Mouse (Mus musculus) lung, adult 18-20 months (tissue): ENCODE measurements around the gene Nacad.

Experiments used
- DNase-seq, 2 experiments: peaks; one replicate each; pipeline ENCODE4 v3.0.0; 2022; ENCODE audit warnings: mixed read lengths in 2 of 2

Gene Nacad

DNA sequence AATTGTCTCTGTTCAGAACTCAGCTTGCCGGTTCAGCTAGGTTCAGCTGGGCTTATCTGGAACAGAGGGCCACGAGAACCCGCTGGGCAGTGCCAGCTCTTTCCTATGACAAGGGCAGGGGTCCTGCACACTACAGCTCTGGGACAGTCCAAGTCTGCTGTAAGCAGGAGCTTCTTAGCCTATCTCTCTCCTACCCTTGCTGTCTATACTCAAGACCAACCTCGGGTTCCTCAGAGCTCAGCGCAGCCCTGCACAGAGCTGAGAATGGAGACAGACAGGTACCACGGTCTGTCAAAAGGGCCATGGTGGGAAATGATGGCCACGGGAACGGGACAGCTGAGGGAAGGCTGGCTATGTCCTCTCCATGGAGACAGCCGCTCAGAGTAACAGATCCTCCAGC is 2.6 kb downstream of the Nacad start:
- DNase-seq, result no peak

DNA sequence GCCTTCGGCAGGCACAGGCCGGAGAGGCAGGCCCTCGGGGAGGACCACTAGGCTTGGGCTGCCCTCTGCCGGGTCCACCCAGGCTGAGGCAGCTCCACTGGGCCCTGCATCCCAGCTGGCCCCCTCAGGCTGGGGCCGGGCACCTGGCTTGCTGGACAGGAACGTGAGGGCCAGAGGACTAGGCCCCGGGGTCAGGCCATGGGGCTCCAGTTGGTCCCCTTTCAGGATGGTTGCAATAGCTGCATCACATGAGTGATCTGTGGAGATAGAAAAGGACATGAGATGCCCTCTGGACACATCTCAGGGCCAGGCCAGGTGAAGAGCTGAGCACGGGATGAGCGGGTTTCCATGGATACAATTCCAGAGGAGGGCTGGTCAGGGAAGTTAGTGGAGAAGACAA is 3.2 kb downstream of the Nacad start:
- DNase-seq, result no peak

DNA sequence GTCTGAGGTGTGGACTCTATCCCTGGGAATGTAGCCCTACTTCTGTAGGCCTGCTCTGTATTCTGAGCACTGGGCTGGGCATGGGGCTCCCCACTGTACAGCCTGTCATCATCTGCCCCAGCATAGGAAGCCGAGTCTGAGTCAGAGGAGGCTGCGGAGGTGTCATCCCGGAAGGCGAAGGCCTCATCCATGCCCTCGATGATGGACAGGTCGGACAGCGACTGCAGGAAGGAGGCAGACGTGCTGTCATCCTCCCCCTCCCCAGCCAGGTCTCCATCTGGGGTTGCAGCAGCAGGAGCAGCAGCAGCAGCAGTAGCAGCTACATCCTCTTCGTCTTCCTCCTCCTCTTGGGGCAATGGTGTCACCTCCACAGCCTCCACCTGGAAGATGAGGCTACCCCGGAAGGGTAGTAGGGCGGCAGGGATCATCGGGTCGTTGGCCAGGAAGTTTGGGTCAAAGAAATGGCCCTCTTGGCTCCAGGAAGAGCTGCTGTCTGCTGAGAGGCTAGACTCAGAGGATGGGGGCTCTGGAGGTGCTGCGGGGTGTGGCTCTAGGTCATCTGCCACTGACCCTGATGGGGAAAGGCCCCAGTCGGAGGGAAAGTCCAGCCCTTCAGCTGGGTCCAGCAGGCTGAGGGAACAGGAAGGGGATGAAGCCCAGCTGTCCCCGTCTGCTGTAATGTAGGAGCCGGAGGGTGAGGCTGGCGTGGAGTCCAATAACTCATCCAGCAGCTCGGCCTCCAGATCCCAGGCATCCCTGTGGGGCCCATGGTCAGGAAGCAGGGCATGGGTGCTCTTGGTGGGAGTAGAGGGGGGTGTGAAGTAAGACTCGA is 4.0 kb downstream of the Nacad start:
- DNase-seq, result no peak

DNA sequence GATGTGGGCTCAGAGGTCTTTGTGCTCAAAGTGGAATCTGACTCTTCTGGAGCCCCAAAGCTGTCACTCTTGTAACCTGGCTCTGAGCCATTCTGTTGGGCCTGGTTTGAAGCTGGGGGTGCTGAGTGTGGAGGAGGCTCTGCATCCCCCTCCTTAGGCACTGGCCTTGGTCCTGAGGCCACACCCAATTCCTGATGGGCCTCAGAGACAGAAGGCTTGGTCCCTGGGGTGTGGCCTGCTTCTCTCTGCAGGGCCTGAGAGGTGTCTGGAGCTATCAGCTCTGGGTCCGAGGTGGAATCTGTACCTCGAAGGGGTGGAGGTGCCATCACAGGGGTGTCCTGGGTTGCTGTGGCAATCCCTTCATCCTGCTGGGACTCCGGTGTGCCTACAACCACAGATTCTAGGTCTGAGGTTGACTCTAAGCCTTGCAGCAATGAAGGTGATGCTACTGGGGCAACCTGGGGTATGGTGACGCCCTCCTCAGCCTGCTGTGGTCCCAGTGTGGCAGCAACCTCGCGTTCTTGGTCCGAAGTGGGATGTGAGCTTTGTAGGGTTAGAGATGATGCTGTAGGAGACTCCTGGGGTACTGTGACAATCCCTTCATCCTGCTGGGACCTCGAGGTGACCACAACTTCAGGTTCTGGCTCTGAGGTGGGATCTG is 5.4 kb downstream of the Nacad start:
- no peak for DNase-seq

DNA sequence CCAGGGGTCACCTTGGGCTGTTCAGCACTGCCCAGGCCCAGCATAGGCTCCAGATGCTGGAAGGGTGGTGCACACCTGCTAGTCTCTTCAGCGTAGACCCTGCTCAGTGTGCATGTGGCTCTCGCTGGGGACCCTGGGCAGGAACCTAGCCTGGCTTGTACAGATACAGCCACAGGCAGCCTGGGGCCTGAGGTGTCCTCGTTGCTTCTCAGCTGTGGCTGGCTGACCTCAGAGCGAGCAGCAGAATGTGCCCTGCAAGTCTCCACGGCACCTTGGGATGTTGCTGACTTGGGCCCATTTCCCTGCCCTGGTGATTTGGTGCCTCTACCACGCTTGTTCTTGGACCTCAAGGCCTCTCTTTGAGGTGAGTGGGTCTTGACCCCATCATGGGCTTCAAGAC is 6.0 kb downstream of the Nacad start:
- no peak for DNase-seq

DNA sequence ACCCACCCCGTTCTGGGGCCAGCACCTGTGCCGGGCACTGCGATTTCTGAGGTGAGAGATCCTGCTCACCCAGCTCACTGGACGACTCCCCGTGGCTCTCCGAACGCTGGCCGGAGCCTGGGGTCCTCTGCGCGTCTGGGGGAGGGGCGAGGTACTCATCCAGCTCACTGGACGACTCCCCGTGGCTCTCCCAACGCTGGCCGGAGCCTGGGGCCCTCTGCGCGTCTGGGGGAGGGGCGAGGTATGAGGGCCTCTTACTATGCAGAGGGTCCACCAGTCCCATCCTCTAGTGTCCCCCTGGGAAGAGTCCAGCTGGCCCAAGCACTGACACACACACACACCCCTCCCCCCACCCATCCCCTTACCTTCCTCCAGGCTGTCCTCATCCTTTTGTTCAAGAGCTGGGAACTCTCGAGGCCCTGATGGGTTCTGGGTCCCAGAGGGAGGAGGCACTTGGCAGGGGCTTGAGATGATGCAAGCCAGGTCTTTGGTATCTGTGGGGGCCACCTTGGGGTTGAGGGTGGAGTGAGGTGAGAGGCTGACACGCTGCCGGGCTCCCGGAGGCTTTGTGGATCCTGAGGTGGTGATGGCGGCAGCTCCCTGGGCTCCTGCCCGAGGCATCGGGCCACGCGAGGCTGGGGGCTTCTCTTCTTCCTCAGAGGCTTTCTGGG is 6.7 kb downstream of the Nacad start:
- no peak for DNase-seq

DNA sequence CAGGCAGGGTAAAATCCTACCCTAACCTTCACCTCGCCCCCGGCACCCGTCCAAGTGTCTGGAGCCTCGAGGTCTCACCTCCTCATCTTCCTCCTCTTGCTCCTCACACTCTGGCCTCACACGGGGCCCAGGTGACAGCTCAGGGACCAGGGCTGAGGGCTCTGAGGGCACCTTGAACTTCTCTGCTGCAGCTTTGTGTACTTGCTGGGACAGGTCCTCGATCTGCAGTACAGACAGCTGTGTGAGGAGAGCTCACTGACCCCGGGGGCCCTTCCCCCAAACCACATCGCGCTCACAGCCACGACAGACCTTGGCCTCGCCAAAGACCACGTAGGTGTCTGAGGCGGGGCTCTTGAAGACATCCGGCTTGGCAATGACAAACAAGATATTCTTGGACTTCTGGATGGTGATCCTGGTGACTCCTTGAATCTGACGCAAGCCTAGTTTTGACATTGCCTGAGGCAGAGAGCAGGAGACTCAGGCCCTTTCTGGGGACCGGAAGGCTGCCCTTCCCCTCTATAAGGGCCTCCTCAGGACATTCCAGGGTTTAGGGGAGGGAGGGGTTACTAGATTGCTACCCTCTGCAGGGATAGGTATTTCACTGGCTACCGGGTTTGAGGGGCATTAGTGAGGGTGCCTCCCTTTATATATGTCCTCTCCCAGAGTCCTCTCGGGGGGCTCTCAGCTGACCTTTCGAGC is 7.5 kb downstream of the Nacad start:
- DNase-seq, result peak in 1 of 2 experiments; percentile 29

DNA sequence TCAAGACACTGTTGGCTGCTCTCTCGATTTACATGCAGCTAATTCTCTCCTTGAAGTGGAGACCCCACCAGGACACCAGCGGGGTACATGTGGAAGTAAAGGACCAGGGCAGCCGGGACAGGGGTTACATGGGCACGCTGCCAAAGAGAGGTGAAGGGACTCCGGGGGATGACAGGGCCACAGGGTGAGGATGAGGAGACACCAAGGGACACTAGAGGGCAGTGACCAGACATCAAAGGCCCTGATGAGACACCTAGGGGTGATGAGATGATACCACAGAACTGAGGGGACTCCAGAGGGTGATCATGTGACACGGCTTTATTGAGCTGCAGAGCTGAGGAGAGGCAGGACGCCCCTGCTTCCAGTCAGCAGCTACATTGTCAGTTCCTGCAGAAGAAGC is 8.3 kb downstream of the Nacad start:
- no peak for DNase-seq

DNA sequence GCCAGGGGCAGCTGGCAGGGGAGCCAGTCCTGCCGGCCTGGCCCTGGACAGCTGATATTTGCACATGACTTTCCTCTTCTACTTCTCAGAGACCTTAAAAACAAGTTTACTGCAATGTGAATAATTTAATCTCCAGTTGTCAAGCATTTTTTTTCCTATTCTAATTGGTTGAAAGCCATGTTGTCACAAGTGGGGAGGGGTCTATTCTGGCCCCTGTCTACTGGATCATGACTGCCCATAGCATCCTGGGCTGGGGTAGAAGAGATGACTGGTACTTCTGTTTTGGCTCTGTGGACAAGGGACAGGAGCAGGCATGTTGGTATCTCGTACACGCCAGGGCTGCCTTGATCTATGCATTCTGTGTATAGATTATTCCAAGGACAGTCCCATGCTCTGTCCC is 9.2 kb downstream of the Nacad start:
- DNase-seq, result no peak

DNA sequence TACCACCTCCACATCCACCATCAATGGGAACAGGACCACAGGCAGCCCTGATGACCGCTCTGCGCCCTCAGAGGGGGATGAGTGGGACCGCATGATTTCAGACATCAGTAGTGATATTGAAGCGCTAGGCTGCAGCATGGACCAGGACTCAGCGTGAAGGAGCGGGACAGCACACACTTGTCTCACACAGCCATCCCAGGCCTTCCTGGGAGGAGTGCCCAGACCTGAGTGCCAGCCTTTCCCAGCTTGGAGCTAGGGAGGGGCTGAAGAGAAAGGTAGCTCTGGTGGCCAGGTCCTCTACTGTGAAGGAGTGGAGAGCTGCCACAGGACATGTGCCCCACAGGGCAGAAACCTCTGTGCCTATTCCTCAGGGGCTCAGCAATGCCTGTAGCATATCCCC is 9.6 kb downstream of the Nacad start:
- DNase-seq, result no peak

DNA sequence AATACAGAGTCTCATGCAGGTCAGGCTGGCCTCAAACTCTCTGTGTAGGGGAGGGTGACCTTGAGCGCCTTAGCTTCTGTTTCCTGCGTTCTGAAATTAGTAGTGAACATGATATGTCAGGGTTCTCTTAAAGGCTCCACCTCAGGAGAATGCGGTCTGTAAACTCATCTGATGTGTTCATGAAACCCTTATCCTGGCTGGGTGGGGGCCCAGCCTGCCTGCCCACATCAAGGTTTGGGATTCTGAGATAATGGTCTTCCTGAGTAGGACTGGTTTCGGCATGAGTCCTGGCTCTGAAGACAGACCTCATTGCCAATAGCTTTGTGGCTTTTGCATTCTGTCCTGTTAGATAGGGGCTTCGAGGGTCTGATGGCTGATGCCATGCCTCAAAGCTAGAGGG is 10.5 kb downstream of the Nacad start:
- no peak for DNase-seq

DNA sequence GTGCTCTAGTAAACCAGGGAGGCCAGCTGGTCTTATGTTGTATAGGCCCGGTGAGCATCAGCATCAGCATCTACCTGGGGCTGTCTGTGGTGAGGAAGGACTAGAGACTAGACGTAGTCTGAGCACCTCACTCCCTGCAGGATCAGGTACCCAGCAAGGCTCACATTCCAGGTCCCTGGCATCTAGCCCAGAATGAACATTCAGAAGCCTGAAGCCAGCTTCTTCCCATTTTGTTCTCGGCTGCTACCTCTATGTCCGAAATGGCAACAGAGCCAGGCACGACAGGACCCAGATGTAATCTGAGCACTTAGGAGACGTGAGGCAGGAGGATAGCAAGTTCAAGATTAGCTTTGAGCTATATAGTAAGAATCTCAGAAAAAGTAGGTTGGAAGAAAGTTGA is 11.0 kb downstream of the Nacad start:
- DNase-seq, result no peak

DNA sequence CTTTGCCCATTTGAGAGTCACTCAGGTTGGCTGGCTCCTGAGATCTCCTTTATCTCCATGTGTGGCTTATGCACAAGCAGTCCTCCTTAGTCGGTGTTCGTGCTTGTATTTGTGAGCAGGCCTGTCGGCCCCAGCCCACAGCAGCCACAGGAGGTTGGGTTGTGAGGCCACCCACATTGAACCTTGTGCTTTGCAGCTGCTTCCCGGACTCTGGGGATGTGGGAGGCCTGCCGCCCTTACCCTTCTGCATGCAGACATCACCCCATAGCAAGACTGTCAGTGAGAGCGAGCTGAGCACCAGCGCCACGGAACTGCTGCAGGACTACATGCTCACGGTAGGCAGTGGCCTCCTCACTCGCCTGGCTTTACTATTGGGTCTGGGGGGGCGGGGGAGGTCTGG is 12.4 kb downstream of the Nacad start:
- no peak for DNase-seq

DNA sequence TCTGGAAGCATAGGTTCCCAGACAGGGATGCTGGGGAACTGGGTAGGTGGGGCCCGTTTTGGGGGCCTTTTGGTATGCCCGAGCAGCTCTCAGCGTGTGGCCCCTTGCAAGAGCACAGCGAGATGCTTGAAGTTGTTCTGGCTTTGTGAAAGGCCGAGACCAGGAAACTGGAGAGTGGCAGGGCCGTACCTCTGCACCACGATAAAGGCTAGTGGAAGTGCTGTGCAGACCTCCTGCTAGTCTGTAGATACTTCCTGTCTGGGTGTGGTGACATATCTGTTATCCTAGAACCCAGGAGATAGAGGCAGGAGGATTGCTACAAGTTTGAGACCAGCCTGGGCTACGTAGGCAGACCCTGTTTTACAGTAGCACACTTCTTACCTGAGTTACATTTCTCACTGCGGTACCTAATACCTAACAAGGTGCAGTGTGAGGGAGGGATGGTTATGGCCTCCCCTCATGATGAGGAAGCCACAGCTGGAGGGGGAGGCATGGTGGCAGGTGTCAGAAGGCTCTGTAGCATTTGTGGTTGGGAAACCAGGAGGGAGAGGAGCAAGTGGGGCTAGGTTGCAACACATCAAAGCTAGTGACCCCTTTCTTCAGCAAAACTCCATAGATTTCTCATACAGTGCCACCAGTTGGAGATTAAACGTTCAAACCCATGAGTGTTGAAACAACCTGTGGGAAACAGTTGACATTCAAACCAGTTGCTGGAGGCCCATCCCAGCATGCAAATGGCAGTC is 14.7 kb downstream of the Nacad start:
- DNase-seq, result no peak

DNA sequence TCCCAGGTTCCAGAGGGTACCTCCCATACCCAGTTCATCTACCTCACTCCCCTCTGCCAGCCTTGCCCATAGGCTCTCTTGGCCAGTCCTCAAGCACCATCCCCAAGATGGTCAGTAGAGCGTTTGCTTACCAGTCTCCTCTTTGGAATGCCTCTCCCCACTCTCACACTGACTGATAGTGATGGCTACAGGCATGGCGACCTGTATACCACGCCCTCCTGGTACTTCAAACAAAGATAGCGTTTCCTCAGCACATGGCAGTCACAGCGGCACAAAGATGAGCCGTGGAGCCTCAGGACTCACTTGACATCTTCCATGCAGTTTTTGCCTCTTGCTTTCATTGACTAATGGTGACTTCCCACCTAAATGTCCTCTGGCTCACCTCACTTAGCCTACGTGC is 16.0 kb downstream of the Nacad start:
- DNase-seq, result no peak

DNA sequence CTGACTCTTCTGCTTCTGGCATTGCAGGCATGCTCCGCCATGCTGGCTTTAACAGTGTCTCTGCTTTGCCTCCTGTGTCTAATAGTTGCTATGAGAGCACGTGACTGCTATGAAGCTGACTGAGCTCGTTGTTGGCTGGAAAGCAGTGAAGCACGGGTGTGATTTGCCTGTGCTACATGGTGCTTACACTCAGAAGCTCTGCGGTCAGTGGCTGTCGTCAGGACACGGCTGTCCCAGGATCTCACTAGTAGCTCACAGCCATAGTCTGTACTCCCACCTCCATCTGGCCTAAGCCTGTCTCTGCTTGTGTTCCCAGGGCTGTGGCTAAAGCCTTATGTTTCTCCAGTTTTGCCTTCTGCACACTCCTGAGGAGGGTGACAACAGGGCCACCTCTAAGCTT is 17.6 kb downstream of the Nacad start:
- DNase-seq, result no peak

DNA sequence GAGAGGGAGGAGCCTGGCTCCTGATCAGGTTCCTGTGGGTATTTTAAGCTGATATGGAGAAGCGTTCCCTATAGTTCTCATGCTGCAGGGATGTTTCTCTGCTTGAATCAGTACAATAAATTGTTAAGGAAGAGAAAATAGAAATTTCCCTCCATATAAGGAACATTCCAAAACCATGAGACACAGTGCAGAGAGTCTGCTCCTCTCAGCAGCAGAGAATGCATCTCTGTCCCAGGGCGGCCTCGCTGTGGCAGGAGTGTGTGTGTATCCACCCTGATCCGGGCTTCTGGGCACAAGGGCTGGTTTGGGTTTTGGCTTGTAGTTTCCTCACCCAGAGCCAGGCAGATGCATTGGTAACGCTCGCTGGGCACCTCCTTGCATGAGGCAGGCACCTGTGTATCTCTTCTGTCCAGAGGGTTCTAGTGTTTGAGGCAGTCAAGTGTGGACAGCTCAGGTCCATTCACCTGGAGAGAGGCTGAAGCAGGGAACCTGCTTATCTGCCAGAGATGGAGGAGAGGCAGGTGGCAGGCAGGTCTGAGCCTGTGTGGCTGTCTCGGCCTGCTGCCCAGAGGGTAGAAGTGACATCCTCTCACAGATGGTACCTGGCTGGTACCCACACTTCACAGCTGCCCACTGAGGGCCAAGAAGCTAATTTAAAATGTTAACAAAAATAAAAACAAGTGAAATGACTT is 18.5 kb downstream of the Nacad start:
- DNase-seq, result no peak

DNA sequence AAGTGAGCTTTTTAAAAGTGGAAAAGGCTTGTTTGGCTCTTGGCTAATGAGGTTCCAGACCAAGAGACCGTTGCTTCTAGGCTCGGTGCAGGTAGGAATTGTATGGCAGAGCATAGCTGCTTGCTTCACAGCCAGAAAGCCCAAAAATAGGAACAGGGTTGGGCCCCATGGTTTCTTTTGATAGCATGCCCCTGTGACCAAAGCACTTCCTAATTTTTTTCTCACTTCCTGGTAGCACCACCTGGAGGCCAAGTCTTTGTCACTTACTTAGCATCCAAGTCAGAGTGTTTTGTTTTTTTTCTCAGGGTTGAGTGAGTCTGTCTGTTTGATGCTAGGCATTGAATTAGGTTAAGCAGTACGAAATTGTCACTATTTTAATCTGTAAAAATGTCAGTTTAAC is 19.2 kb downstream of the Nacad start:
- DNase-seq, result no peak

DNA sequence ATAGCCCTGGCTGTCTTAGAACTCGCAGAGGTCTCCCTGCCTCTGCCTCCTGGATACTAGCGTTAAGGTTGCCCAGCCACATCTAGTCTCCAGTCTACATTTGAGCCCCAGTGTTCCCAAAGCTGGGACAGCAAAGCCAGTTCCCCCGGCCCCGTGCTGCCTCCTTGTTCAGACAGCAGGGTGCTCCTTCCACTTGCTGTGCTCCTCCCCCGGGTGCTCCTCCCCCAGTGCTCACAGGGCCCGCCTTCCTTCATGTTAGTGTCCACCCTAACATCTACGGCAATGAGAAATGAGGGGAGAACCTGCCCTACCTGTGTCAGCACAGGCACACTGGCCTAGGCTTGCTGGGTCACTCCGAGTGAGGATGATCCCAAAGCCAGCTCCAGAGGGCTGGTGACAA is 20.1 kb downstream of the Nacad start:
- DNase-seq, result no peak

DNA sequence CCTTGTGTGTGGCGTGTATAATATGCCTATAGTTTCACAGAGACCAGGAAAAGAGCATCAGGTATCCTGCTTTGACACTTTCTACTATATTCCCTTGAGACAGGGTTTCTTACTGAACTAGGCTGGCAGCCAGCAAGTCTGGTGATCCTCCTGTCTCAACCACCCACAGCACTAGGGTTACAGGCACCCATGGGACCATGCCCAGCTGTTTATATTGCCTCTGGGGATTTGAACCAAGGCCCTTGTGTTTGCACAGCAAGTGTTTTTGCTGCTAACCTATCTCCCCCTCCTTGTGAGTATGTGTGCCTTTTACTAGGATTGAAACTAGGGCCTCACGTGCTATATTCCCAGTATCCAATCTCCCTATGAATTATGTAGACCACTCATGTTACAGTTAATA is 24.3 kb downstream of the Nacad start:
- DNase-seq, result no peak

DNA sequence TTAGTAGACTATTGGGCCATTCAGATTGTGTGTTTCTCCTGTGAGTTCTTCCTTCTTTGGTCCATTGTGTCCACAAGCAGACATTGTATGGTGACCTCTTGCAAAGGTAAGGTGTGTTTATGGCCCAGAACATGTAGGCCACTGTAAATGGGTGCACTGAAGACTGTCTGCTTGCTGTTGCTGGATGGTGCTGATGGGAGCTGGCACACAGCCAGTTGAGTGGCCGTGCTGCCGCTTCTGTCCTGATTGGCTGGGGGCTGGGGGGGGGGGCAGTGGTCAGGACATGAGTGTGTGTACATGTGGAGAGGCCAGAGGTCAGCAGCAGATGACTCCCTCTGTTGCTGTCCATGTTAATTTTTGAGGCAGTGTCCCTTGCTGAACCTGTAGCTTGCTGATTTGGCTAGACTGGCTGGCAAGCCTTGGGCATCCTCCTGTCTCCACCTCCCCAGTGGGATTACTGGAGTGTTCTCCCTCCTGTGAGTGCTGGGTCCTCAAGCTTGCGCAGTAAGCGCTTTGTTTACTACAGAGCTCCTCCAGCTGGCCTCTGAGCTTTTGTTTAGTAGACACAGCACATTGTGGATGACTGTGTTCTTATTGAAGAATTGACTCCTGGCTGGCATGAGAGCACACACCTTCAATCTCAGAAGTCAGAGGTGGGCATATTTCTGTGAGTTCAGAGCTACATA is 25.6 kb downstream of the Nacad start:
- DNase-seq, result peak in 1 of 2 experiments; percentile 27

DNA sequence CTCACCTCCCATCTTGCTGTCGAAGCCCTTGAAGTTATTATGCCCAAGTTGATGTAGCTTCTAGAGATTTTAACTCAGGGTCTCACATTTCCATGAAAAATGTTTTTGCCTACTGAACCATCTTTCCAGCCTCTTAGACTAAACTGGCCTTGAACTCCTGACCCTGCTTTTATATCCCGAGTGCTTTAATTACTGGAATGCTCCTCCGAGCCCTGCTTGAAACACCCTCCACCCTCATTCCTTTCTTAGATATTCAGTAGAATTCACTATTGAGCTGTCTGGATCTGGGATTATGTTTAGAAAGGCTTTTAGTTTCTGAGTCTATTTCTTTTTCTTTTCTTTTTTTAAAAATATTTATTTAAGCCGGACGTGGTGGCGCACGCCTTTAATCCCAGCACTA is 26.5 kb downstream of the Nacad start:
- DNase-seq, result no peak
